ENCODE assay signal across 8 mouse cellular contexts in genomic region chr10:80900318-80901247, GRCm38 (mm10). TPM values are rescaled to one million over a fixed set of nuclear protein-coding genes. Genes with fewer than 3 reads are reported as not detected.
DNase-seq lines count a peak whose midpoint lies in the region; ATAC-seq and TF ChIP-seq lines count a peak whose summit lies in the region.

Timm13 (minus strand) TSS chr10:80900969.

- under 1% methylated on average over 72 of the region's 72 CpGs for WGBS in forebrain, embryonic 16.5 days
- under 1% methylated on average over 72 of the region's 72 CpGs for WGBS in lung, embryonic 14.5 days
- under 1% methylated on average over 72 of the region's 72 CpGs for WGBS in olfactory bulb, adult 2 months
- WGBS in thymus, adult 2 months, result under 1% methylated on average over 72 of the region's 72 CpGs

- intact Hi-C loops in heart, postnatal 36 days (cut with DNase I), result loop anchor here (10.0 kb wide), 1 partner anchor 594 kb away; the partner anchor contains the start of gene Ncln

- peak within 1 kb of the TSS; percentile 91 for H3K4me2 ChIP-seq in forebrain, embryonic 16.5 days (ENCODE audit: low read length)
- H3K4me2 ChIP-seq in lung, embryonic 14.5 days, result peak within 1 kb of the TSS; percentile 80

- no peaks in the 10 kb centered on the region for H3K9me3 ChIP-seq in G1E (replicated peaks)
- no peaks in the 10 kb centered on the region for H3K9me3 ChIP-seq in forebrain, embryonic 16.5 days (ENCODE audit: control insufficient read depth, low read length)
- H3K9me3 ChIP-seq in lung, embryonic 14.5 days (ENCODE audit: low read depth, low read length), result no peaks in the 10 kb centered on the region

- H3K9ac ChIP-seq in forebrain, embryonic 16.5 days (replicated peaks; ENCODE audit: low read depth, low read length), result peak within 1 kb of the TSS; percentile 87
- peak within 1 kb of the TSS; percentile 77 for H3K9ac ChIP-seq in lung, embryonic 14.5 days

- peaks cover 20% of the 10 kb centered on the region; the same call in 1 of the 2 replicates for H3K27me3 ChIP-seq in G1E (ENCODE audit: insufficient read depth, low read length)
- no peaks in the 10 kb centered on the region for H3K27me3 ChIP-seq in forebrain, embryonic 16.5 days (replicated peaks; ENCODE audit: control insufficient read depth, insufficient read depth, low read length)
- no peaks in the 10 kb centered on the region for H3K27me3 ChIP-seq in lung, embryonic 14.5 days (ENCODE audit: insufficient read depth, low read length)
- H3K27me3 ChIP-seq in thymus, adult 2 months (ENCODE audit: control insufficient read depth, insufficient read depth, low read length), result no peaks in the 10 kb centered on the region

- ATAC-seq in G1E (ENCODE audit: extremely low read depth, insufficient number of reproducible peaks, low FRiP score, poor library complexity, severe bottlenecking), result peak; percentile 94
- ATAC-seq in forebrain, embryonic 16.5 days, result peak; percentile 96
- ATAC-seq in lung, embryonic 14.5 days (ENCODE audit: insufficient read depth), result peak; percentile 95

- TF ChIP-seq POLR2A in olfactory bulb, adult 2 months (IDR thresholded peaks at IDR 0.05; ENCODE audit: insufficient read depth, low read depth, low read length), result peak; percentile 50
- TF ChIP-seq POLR2A in thymus, adult 2 months (IDR thresholded peaks at IDR 0.05; ENCODE audit: control insufficient read depth, extremely low read depth, insufficient read depth, low read length, poor library complexity), result peak; percentile 53

- TF ChIP-seq CTCF in G1E (IDR thresholded peaks at IDR 0.05; ENCODE audit: low read depth, low read length), result no peak
- TF ChIP-seq CTCF in layer of hippocampus, adult 2 months (conservative IDR thresholded peaks at IDR 0.05), result no peak
- no peak for TF ChIP-seq CTCF in lung, embryonic 14.5 days (IDR thresholded peaks at IDR 0.05; ENCODE audit: low read depth)
- no peak for TF ChIP-seq CTCF in olfactory bulb, adult 2 months (IDR thresholded peaks at IDR 0.05; ENCODE audit: insufficient read depth, low read depth, low read length)
- peak; percentile 39; the same call in 1 of the 2 replicates for TF ChIP-seq CTCF in thymus, adult 2 months (IDR thresholded peaks at IDR 0.05; ENCODE audit: borderline replicate concordance, control insufficient read depth, extremely low read depth, insufficient read depth, low read length, poor library complexity)

- H3K36me3 ChIP-seq in G1E (replicated peaks), result peaks cover 40% of the 10 kb centered on the region
- H3K36me3 ChIP-seq in forebrain, embryonic 16.5 days (ENCODE audit: control insufficient read depth, insufficient read depth), result peaks cover 18% of the 10 kb centered on the region
- H3K36me3 ChIP-seq in lung, embryonic 14.5 days (ENCODE audit: insufficient read depth), result peaks cover 54% of the 10 kb centered on the region
- no peaks in the 10 kb centered on the region; the same call in 1 of the 2 replicates for H3K36me3 ChIP-seq in thymus, adult 2 months (ENCODE audit: control insufficient read depth, insufficient read depth, low read length)

- peak within 1 kb of the TSS; percentile 97 for H3K4me3 ChIP-seq in G1E (ENCODE audit: low read depth, low read length)
- H3K4me3 ChIP-seq in forebrain, embryonic 16.5 days (replicated peaks; ENCODE audit: low read length), result peak within 1 kb of the TSS; percentile 92
- peak within 1 kb of the TSS; percentile 94 for H3K4me3 ChIP-seq in layer of hippocampus, adult 2 months
- H3K4me3 ChIP-seq in lung, embryonic 14.5 days (ENCODE audit: low read depth, low read length), result peak within 1 kb of the TSS; percentile 91
- peak within 1 kb of the TSS; percentile 68 for H3K4me3 ChIP-seq in olfactory bulb, adult 2 months (ENCODE audit: insufficient read depth, low read depth, low read length)
- peak within 1 kb of the TSS; percentile 69 for H3K4me3 ChIP-seq in thymus, adult 2 months (ENCODE audit: control insufficient read depth, insufficient read depth, low read length)

- H3K4me1 ChIP-seq in G1E (ENCODE audit: insufficient read depth, low read depth, low read length), result peaks cover 47% of the 10 kb centered on the region
- H3K4me1 ChIP-seq in forebrain, embryonic 16.5 days (replicated peaks; ENCODE audit: control insufficient read depth, insufficient read depth, low read length), result peaks cover 14% of the 10 kb centered on the region
- peaks cover 8% of the 10 kb centered on the region for H3K4me1 ChIP-seq in lung, embryonic 14.5 days (ENCODE audit: insufficient read depth)
- peaks cover 29% of the 10 kb centered on the region for H3K4me1 ChIP-seq in olfactory bulb, adult 2 months (ENCODE audit: control insufficient read depth, insufficient read depth, low read length)
- peaks cover 12% of the 10 kb centered on the region for H3K4me1 ChIP-seq in thymus, adult 2 months (replicated peaks; ENCODE audit: control insufficient read depth, insufficient read depth, low read length)

- H3K27ac ChIP-seq in forebrain, embryonic 16.5 days (ENCODE audit: low read length), result peak within 1 kb of the TSS; percentile 88
- peak within 1 kb of the TSS; percentile 97 for H3K27ac ChIP-seq in layer of hippocampus, adult 2 months
- H3K27ac ChIP-seq in lung, embryonic 14.5 days (ENCODE audit: low read depth), result peak within 1 kb of the TSS; percentile 73
- H3K27ac ChIP-seq in olfactory bulb, adult 2 months (ENCODE audit: insufficient read depth, low read depth, low read length), result peak within 1 kb of the TSS; percentile 50
- H3K27ac ChIP-seq in thymus, adult 2 months (ENCODE audit: control insufficient read depth, insufficient read depth, low read length), result peak within 1 kb of the TSS; percentile 35; the same call in 1 of the 2 replicates

- peak; percentile 95 for DNase-seq in G1E (ENCODE audit: low spot score)
- DNase-seq in cerebellum, adult 18-20 months, result peak; percentile 97 to 100
- peak; percentile 93 to 94 for DNase-seq in heart, postnatal 36 days
- peak; percentile 98 to 99 for DNase-seq in layer of hippocampus, adult 2 months (ENCODE audit: low spot score in 2 of 2)
- peak; percentile 100 for DNase-seq in lung, embryonic 14.5 days
- DNase-seq in thymus, adult 2 months, result peak; percentile 97

RNA-seq across cellular contexts. Expression of gene Timm13, which starts in this region (rescaled TPM):
- total RNA-seq in G1E (2014; fragmentation: Nextera tagmentation) (34.0 and 51.2 TPM in 2 replicates), G1E (2017) (70.4 and 75.5 TPM in 2 replicates)
- polyA plus RNA-seq in G1E (2012), result 295 and 345 TPM in 2 replicates
- 298 and 299 TPM in 2 replicates for polyA plus RNA-seq in forebrain, embryonic 16.5 days (2015; fragmentation: Nextera tagmentation; extraction: Ambion mirVana)
- 100 to 1,000 TPM; 129 to 145 TPM for total RNA-seq in heart, postnatal 36 days (2021)
- 100 to 1,000 TPM; 134 to 145 TPM for total RNA-seq in layer of hippocampus, adult 2 months (2021)
- 315 and 321 TPM in 2 replicates for polyA plus RNA-seq in lung, embryonic 14.5 days (2014; fragmentation: Nextera tagmentation; extraction: Ambion mirVana)
- polyA plus RNA-seq in olfactory bulb, adult 2 months (2012; ENCODE audit: insufficient read depth, insufficient read length, low replicate concordance, missing spikeins), result not detected in 2 replicates
- polyA plus RNA-seq in thymus, adult 2 months (2012; rRNA removed), result 227 and 310 TPM in 2 replicates

Comparison
In these comparisons a context has a peak if more than half of its experiments do, and no peak if none do; other contexts are left out.
1. Peak in every context shown above with its lines: DNase-seq, ATAC-seq, H3K4me3 ChIP-seq and H3K27ac ChIP-seq.
2. RNA of gene Timm13 (polyA plus RNA-seq): 315 to 321 TPM in lung, embryonic 14.5 days, 227 to 310 TPM in thymus, adult 2 months, 298 to 299 TPM in forebrain, embryonic 16.5 days and 295 to 345 TPM in G1E; not detected in olfactory bulb, adult 2 months; every median in the first group is over 100 times any median in the second.
3. H3K27ac ChIP-seq: peak in every context shown above with its lines; median percentile 97 in layer of hippocampus, adult 2 months; 88 in forebrain, embryonic 16.5 days; 73 in lung, embryonic 14.5 days; 50 in olfactory bulb, adult 2 months; 35 in thymus, adult 2 months.